Mouse (Mus musculus) erythroid progenitor cell, adult 5-6 weeks (primary cell): ENCODE data around the gene Large2. TPM values are rescaled to one million over a fixed set of nuclear protein-coding genes. Genes with fewer than 3 reads are reported as not detected.
A peak's percentile ranks its signal among the peaks of the same experiment; 100 is the strongest.

Source experiments
- ATAC-seq: replicated peaks from 2 replicates; pipeline ENCODE4 v1.8.0; 2016; ENCODE audit warnings: moderate number of reproducible peaks, mild to moderate bottlenecking, moderate TSS enrichment, inconsistent platforms; ENCODE audit not compliant: poor library complexity, low FRiP score, severe bottlenecking
- total RNA-seq, 2 experiments: library from RNA; stranded (forward) in 1 of 2; stranded (reverse) in 1 of 2; fragments of 150-400 nt in 1 of 2; fragments of 186-747, 209-891 nt in 1 of 2; gene quantifications; 2 replicates each; pipeline versions ENCODE4 v1.2.3 to v1.2.4; 2015 to 2017; ENCODE audit warnings: low replicate concordance in 2 of 2

The Large2 gene
- total RNA-seq, 2 experiments from 2014 or later: not detected

- ATAC-seq: no peak; the same call in 1 of the 2 replicates
Measured at GRCm38 (mm10) chr2:92375788-92376187, 1.1 kb upstream of the Large2 start.

- peak; percentile 92 for ATAC-seq
Measured at GRCm38 (mm10) chr2:92375099-92375623, 492 bp upstream of the Large2 start.

DNA sequence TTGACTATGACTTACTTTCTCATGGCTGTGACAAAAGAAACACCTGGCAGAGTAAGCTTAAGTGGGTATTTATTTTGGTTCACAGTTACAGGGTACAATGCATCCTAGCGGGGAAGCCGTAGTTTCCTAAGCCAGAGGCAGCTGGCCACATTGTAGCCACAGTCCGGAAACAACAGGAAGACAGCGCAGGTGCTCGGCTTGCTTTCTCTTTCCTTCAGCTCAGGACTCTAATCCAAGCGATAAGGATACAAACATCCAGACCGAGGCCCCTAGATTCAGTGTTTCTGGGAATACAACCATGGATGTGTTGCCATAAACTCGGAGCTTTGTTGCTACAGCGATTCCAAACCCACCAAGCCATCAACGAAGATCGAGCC lies 1.2 kb downstream of the Large2 start:
- ATAC-seq: no peak

DNA sequence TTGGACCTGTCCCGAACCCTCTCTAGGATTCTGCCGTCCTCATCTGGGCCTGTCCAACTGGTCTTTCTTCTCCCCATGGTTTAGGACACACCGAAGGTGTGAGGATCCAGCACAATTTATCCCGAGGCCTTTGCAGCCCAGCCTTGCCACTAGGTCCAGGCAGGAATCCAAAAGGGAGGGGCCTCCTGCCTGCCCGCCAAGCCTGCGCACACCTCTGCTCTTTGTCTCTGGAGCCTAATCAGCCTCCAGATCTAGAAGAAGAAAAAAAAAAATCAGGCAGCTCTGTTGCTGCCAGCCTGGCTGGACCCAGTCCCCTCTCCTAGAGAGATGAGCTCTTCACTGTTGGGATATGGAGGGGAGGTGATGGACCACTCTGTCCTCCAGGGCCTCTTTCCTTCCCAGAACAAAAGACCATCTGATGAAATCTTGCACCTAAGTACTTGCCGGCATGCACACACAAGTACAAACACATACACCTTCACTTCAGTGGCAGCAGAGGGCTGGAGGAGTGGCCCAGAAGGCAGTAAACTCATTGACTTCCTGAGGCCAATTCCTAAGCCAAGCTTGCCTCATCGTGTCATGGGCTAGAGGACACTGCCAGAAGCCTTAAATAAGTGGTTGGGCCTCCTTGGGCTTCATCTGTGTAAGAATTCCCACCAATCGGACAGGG lies 1.8 kb downstream of the Large2 start:
- no peak for ATAC-seq

GRCm38 (mm10) chr2:92371971-92372690 lies 2.5 kb downstream of the Large2 start:
- ATAC-seq: no peak

- ATAC-seq: no peak
Measured at GRCm38 (mm10) chr2:92370821-92371805, 3.6 kb downstream of the Large2 start.

GRCm38 (mm10) chr2:92370375-92370774 lies 4.3 kb downstream of the Large2 start:
- ATAC-seq: no peak

DNA sequence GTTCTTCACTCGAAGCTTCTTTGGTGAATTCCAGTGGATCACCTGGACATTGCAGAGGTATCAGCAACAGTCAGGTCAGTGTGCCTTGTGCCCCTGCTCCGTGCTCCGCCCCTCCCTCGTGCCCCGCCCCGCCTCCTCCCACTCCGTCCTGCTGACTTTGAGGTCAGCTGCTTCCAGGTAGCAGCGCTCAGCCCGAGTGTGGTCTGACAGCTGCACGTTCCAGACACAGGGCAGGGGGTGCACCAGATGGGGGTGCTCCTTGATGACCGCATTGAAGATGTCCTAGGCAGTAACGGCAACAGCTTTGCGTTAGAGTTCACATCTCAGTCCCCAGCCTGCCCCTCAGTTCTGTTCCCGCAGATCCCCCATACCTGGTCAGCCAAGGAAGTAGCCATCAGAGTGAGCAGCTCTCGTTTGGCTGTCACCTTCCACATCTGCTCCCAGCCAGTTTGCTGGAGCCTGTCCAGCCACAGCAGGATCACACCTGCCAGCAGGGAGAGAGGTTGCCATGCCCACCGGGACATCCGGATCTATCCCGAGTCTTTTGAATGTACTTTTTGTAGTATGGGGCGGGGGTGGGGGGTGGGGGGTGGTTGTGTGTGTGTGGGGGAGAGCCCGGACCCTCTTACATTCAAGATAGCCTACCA lies 7.2 kb downstream of the Large2 start:
- ATAC-seq: no peak

- no peak for ATAC-seq
Measured at GRCm38 (mm10) chr2:92365568-92365967, 9.1 kb downstream of the Large2 start.

- no peak for ATAC-seq
Measured at GRCm38 (mm10) chr2:92364086-92364485, 10.6 kb downstream of the Large2 start.

- no peak for ATAC-seq
Measured at GRCm38 (mm10) chr2:92362571-92363228, 12.0 kb downstream of the Large2 start.

DNA sequence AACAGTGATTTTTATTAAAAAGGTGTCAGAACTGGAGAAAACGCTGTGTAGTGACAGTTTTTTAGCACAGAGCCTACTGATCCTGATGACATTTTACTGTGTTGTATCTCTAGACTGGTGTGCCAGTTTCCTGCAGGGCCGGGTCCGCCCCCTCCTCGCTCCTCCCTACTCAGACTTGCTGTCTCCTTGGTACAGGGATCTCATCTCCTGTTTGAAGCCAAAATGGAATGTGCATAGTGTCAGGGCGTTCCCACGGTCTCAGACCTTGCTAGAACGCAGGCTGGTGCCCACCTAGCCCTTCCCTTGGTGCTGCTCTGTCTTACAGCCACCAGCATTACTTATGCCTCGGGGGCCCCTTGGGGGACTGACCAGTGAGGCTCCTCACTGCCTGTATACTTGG lies 12.9 kb downstream of the Large2 start:
- ATAC-seq: no peak

- no peak for ATAC-seq
Measured at GRCm38 (mm10) chr2:92360893-92361292, 13.8 kb downstream of the Large2 start.

DNA sequence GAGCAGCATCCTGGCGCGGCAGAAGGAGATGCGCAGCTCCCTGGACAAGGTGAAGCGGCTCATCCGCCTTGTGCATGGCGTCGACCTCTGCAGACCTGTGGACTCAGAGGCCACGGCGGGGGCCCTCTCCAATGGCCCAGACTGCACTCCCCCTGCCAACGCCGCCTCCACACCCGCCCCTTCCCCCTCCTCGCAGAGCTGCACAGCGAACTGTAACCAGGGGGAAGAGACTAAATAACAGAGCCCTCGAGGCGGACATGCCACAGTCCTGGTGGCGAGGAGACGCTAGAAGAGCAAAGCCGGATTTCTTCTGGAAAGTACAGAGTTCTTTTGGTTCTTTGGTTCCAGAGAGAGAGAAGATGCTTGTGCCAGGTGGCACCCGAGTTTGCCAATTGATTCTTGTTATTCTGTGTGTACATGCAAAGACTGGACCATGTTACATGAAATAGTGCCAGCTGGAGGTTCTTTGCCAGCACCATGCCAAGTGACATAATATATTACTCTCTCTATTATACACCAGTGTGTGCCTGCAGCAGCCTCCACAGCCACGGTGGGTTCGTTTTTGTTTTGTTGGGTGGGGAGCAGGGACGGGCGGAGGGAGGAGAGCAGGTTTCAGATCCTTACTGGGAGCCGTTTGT lies 14.4 kb downstream of the Large2 start:
- ATAC-seq: no peak

GRCm38 (mm10) chr2:92359301-92359700 lies 15.4 kb downstream of the Large2 start:
- no peak for ATAC-seq

DNA sequence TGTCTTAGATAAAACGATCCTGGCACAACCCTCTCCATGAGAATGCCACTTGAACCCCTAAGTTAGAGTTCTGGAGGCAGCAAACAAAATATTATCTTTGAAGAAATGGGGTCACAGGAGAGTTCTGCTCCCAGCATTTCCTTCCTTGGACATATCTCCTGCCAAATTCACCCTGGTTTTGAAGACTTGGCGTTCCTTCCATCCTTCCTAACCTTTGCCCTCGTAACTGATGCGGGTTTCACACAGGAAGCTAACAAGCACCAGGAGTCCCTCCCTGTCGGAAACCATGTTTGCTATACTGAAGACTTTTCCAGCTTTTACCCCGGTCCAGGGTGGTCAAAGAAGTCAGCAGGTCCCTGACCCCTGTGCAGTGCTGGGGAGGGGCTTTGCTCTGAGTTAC lies 20.4 kb downstream of the Large2 start:
- no peak for ATAC-seq

GRCm38 (mm10) chr2:92353402-92353801 lies 21.3 kb downstream of the Large2 start:
- ATAC-seq: no peak

DNA sequence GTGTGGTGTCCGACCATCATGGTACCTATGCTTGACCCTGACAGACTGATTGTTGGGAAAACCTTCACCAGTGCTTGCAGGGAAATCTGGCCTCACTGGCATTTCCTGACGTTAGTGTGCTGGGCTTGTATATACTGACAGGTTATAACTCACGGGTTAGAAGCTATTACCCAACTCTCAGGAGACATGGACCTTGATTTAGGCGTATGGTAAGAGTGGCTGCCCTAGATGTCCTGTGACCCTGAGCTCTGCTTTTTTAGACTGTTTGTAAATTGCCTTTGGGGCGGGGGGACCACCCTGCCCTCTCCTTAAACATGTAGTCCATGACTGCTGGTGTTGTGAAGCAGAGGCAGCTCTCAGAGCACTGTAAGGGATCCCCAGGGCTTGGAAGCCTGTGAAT lies 24.0 kb downstream of the Large2 start:
- no peak for ATAC-seq
